Mouse (Mus musculus) CH12.LX (cell line): Measurements from ENCODE around the gene Atg16l2. TPM values are rescaled to one million over a fixed set of nuclear protein-coding genes. Genes with fewer than 3 reads are reported as not detected.
A peak's percentile ranks its signal among the peaks of the same experiment; 100 is the strongest.

Experiments
- DNase-seq: peaks from one replicate; pipeline ENCODE4 v3.0.0-alpha.2; 2013; ENCODE audit errors: extremely low read depth
- H3K27ac ChIP-seq: 2 replicates; pipeline ENCODE4 v1.5.1; 2012; ENCODE audit warnings: low read depth, mild to moderate bottlenecking, control low read depth, moderate library complexity; ENCODE audit not compliant: insufficient read depth
- H3K27me3 ChIP-seq: replicated peaks from 2 replicates; pipeline ENCODE3; 2012; ENCODE audit warnings: inconsistent platforms
- H3K36me3 ChIP-seq, 2 experiments: replicated peaks in 1 of 2; 2 replicates each; pipeline versions ENCODE3 to v1.6.1; 2012; ENCODE audit warnings: inconsistent platforms in 1 of 2, low read length in 1 of 2, mild to moderate bottlenecking in 1 of 2, mixed read lengths in 1 of 2, moderate library complexity in 1 of 2; ENCODE audit not compliant: control insufficient read depth in 1 of 2, insufficient read depth in 1 of 2
- H3K4me1 ChIP-seq, 2 experiments: 2 replicates each; pipeline ENCODE4 v1.6.1; 2012; ENCODE audit warnings: inconsistent platforms in 1 of 2, moderate library complexity in 1 of 2; ENCODE audit not compliant: insufficient read depth in 2 of 2, control insufficient read depth in 1 of 2
- H3K4me2 ChIP-seq: 2 replicates; pipeline ENCODE4 v1.6.1; 2012; ENCODE audit warnings: low read depth, mild to moderate bottlenecking, control low read depth; ENCODE audit not compliant: poor library complexity, insufficient read depth, severe bottlenecking
- H3K4me3 ChIP-seq, 3 experiments: fragments of 150-350 bp in 1 of 3; sonication (generic) in 1 of 3; replicated peaks in 1 of 3; 2 replicates each; pipeline versions ENCODE3 to v1.5.1; 2011 to 2012; ENCODE audit warnings: low read depth in 2 of 3, low read length in 2 of 3, mild to moderate bottlenecking in 2 of 3, moderate library complexity in 2 of 3, control low read depth in 1 of 3, improper control_type of control experiment in 1 of 3, inconsistent platforms in 1 of 3, mixed read lengths in 1 of 3; ENCODE audit not compliant: poor library complexity in 1 of 3
- H3K79me2 ChIP-seq: replicated peaks from 2 replicates; pipeline ENCODE4 v1.6.1; 2012; ENCODE audit warnings: mild to moderate bottlenecking, moderate library complexity; ENCODE audit not compliant: control insufficient read depth, poor library complexity, insufficient read depth, severe bottlenecking; ENCODE audit errors: extremely low read depth
- H3K9ac ChIP-seq: 2 replicates; pipeline ENCODE4 v1.6.1; 2012; ENCODE audit warnings: low read depth, mild to moderate bottlenecking, control low read depth, moderate library complexity; ENCODE audit not compliant: insufficient read depth
- H3K9me3 ChIP-seq: replicated peaks from 2 replicates; pipeline ENCODE3; 2012; ENCODE audit warnings: low read length, inconsistent platforms, mixed read lengths
- BHLHE40 ChIP-seq: IDR thresholded peaks from 2 replicates; pipeline ENCODE4 v1.6.1; 2011; ENCODE audit warnings: mild to moderate bottlenecking, low read depth, low read length, improper control_type of control experiment
- CHD1 ChIP-seq: IDR thresholded peaks from 2 replicates; pipeline ENCODE4 v1.6.1; 2012; ENCODE audit warnings: low read depth, low read length, improper control_type of control experiment, inconsistent platforms
- CTCF ChIP-seq, 2 experiments: IDR thresholded peaks in 1 of 2; conservative IDR thresholded peaks in 1 of 2; 2 replicates each; pipeline ENCODE4 v1.5.1; 2011 to 2012; ENCODE audit warnings: low read depth in 2 of 2, low read length in 2 of 2, improper control_type of control experiment in 1 of 2, inconsistent platforms in 1 of 2, mild to moderate bottlenecking in 1 of 2, moderate library complexity in 1 of 2
- E2F4 ChIP-seq: IDR thresholded peaks from 2 replicates; pipeline ENCODE4 v1.6.1; 2011; ENCODE audit warnings: low read depth, low read length, improper control_type of control experiment; ENCODE audit not compliant: insufficient replicate concordance
- EP300 ChIP-seq: IDR thresholded peaks from 2 replicates; pipeline ENCODE4 v1.6.1; 2011; ENCODE audit warnings: low read length, improper control_type of control experiment
- ETS1 ChIP-seq: conservative IDR thresholded peaks from 2 replicates; pipeline ENCODE4 v1.6.1; 2012; ENCODE audit warnings: low read depth, mild to moderate bottlenecking, inconsistent platforms, low read length, improper control_type of control experiment, moderate library complexity
- IRF4 ChIP-seq: IDR thresholded peaks from 2 replicates; pipeline ENCODE4 v1.6.1; 2014; ENCODE audit warnings: low read depth, mild to moderate bottlenecking, inconsistent platforms, low read length, improper control_type of control experiment
- MXI1 ChIP-seq: IDR thresholded peaks from 2 replicates; pipeline ENCODE4 v1.6.1; 2011; ENCODE audit warnings: mild to moderate bottlenecking, low read depth, low read length, improper control_type of control experiment
- NELFE ChIP-seq: IDR thresholded peaks from 2 replicates; pipeline ENCODE4 v1.6.1; 2011; ENCODE audit warnings: low read depth, low read length, improper control_type of control experiment
- POLR2A ChIP-seq: IDR thresholded peaks from 2 replicates; pipeline ENCODE4 v1.6.1; 2011; ENCODE audit warnings: low read depth, mild to moderate bottlenecking, improper control_type of control experiment, low read length
- RCOR1 ChIP-seq: conservative IDR thresholded peaks from 2 replicates; pipeline ENCODE4 v1.6.1; 2012; ENCODE audit warnings: low read depth, mild to moderate bottlenecking, inconsistent platforms, low read length, improper control_type of control experiment
- TBP ChIP-seq: conservative IDR thresholded peaks from 2 replicates; pipeline ENCODE4 v1.6.1; 2011; ENCODE audit warnings: low read depth, low read length, improper control_type of control experiment
- TCF12 ChIP-seq: IDR thresholded peaks from 2 replicates; pipeline ENCODE4 v1.6.1; 2014; ENCODE audit warnings: low read depth, mild to moderate bottlenecking, inconsistent platforms, low read length, improper control_type of control experiment
- USF1 ChIP-seq: IDR thresholded peaks from 2 replicates; pipeline ENCODE4 v1.6.1; 2014; ENCODE audit warnings: low read depth, mild to moderate bottlenecking, inconsistent platforms, low read length, improper control_type of control experiment
- USF2 ChIP-seq: conservative IDR thresholded peaks from 2 replicates; pipeline ENCODE4 v1.6.1; 2011; ENCODE audit warnings: low read depth, low read length, improper control_type of control experiment
- ZC3H11A ChIP-seq: IDR thresholded peaks from 2 replicates; pipeline ENCODE4 v1.6.1; 2012; ENCODE audit warnings: low read depth, mild to moderate bottlenecking, inconsistent platforms, low read length, improper control_type of control experiment
- ZKSCAN1 ChIP-seq: IDR thresholded peaks from 2 replicates; pipeline ENCODE4 v1.6.1; 2012; ENCODE audit warnings: low read depth, inconsistent platforms, low read length, improper control_type of control experiment, borderline replicate concordance
- ZMIZ1 ChIP-seq: IDR thresholded peaks from 2 replicates; pipeline ENCODE4 v1.6.1; 2012; ENCODE audit warnings: low read depth, mild to moderate bottlenecking, inconsistent platforms, low read length, improper control_type of control experiment
- dilution Hi-C: fragments of 300-500 bp; cut with MboI; formaldehyde crosslinking; loops from 2 replicates; pipeline ENCODE4 v1.14.3; 2020; ENCODE audit warnings: low sequenced_read_pairs; ENCODE audit not compliant: extremely low pct_unique_long_range_greater_than_20kb, extremely low pct_ligation_motif_present
- in situ Hi-C: fragments of 300-500 bp; cut with MboI; formaldehyde crosslinking; loops from 3 replicates; pipeline ENCODE4 v1.14.3; 2019; ENCODE audit warnings: low sequenced_read_pairs, low pct_ligation_motif_present, low pct_unique_long_range_greater_than_20kb, mixed read lengths
- polyA plus RNA-seq: library from polyadenylated mRNA; unstranded; fragments of >175 nt; gene quantifications from 2 replicates; pipeline ENCODE4 v1.2.1, GENCODE M21; 2012; ENCODE audit warnings: low read depth; ENCODE audit not compliant: insufficient read length
- total RNA-seq, 2 experiments: library from RNA; depleted of rRNA; stranded (reverse); fragments of 300-350 nt in 1 of 2; fragments of >200 nt in 1 of 2; gene quantifications; 2 replicates each; pipeline ENCODE4 v1.2.3; 2012 to 2014

Gene Atg16l2
- total and polyA plus RNA-seq, 3 experiments, result 12.7 to 43.8 (median 15.4) TPM

GRCm38 (mm10) chr7:101236712-101237473 lies 65.2 kb downstream of the Atg16l2 start:
- Histone ChIP-seq H3K4me3 (no peak overlapping the region), H3K27ac (no peak overlapping the region), H3K4me1 (peaks cover 0 to 17% of the 10 kb centered on the region in 2 experiments; a peak in 2 of 4 replicates), H3K79me2 (peaks cover 5% of the 10 kb centered on the region), H3K36me3 (peaks cover 22 to 53% of the 10 kb centered on the region in 2 experiments), H3K9me3 (no peaks in the 10 kb centered on the region), H3K27me3 (no peaks in the 10 kb centered on the region), H3K4me2 (no peak overlapping the region), H3K9ac (no peak overlapping the region)
- TF ChIP-seq ETS1 (no peak), RCOR1 (no peak), E2F4 (no peak), TCF12 (no peak), CHD1 (no peak), USF2 (no peak), EP300 (no peak), IRF4 (no peak), NELFE (no peak), ZKSCAN1 (no peak), ZMIZ1 (no peak), MXI1 (no peak), POLR2A (no peak), CTCF (conservative IDR thresholded peaks at IDR 0.05 in 1 of 2, IDR thresholded peaks at IDR 0.05 in 1 of 2; ENCODE audit: low read depth in 2 of 2, low read length in 2 of 2) (no peak), ZC3H11A (no peak), USF1 (no peak), TBP (no peak)
- in situ Hi-C loops (no loop called here), dilution Hi-C loops (no loop called here)
- DNase-seq, result no peak

GRCm38 (mm10) chr7:101232716-101233115 lies 69.3 kb downstream of the Atg16l2 start:
- DNase-seq, result no peak
- TF ChIP-seq EP300 (peak; percentile 36; the same call in 1 of the 2 replicates), IRF4 (0 out of 2 replicates have a peak, but pooled peaks have one; percentile 19), TCF12 (0 out of 2 replicates have a peak, but pooled peaks have one; percentile 10), CTCF (conservative IDR thresholded peaks at IDR 0.05 in 1 of 2, IDR thresholded peaks at IDR 0.05 in 1 of 2; ENCODE audit: low read depth in 2 of 2, low read length in 2 of 2) (no peak), BHLHE40 (peak; percentile 19; the same call in 1 of the 2 replicates)
- peaks cover 7 to 47% of the 10 kb centered on the region in 2 experiments for H3K36me3 ChIP-seq
- dilution Hi-C loops, result no loop called here
- no peak overlapping the region for H3K9ac ChIP-seq
- in situ Hi-C loops, result no loop called here
- H3K4me3 ChIP-seq, result no peak overlapping the region
- H3K79me2 ChIP-seq, result peaks cover 5% of the 10 kb centered on the region
- H3K9me3 ChIP-seq, result no peaks in the 10 kb centered on the region
- H3K4me2 ChIP-seq, result no peak overlapping the region
- H3K27me3 ChIP-seq, result no peaks in the 10 kb centered on the region
- peaks cover 8 to 54% of the 10 kb centered on the region in 2 experiments for H3K4me1 ChIP-seq
- no peak overlapping the region for H3K27ac ChIP-seq
